Mouse (Mus musculus): ENCODE data around the gene Fam229a. TPM values are rescaled to one million over a fixed set of nuclear protein-coding genes. Genes with fewer than 3 reads are reported as not detected.

Gene Fam229a
- polyA plus RNA-seq, 1 experiment from 2014 or later, result not detected

GRCm38 (mm10) chr4:129540012-129540411 lies 49.0 kb downstream of the Fam229a start:
- H3K9me3 ChIP-seq (replicated peaks; ENCODE audit: control insufficient read depth, low read length), result no peaks in the 10 kb centered on the region
- no peaks in the 10 kb centered on the region for H3K36me3 ChIP-seq (ENCODE audit: control insufficient read depth, insufficient read depth, low read length)
- no peak for ATAC-seq (ENCODE audit: insufficient read depth, low FRiP score)
- H3K4me3 ChIP-seq (replicated peaks; ENCODE audit: low read length), result no peak overlapping the region
- 87% methylated on average over 6 of the region's 6 CpGs for WGBS
- no peak overlapping the region for H3K9ac ChIP-seq (ENCODE audit: low read length)
- H3K27ac ChIP-seq (ENCODE audit: low read length), result no peak overlapping the region
- H3K4me1 ChIP-seq (ENCODE audit: control insufficient read depth, insufficient read depth, low read length), result peaks cover 11% of the 10 kb centered on the region
- no peak overlapping the region for H3K4me2 ChIP-seq (ENCODE audit: low read depth, low read length)
- no peaks in the 10 kb centered on the region for H3K27me3 ChIP-seq (ENCODE audit: control insufficient read depth, insufficient read depth, low read length)

Other genes with a start within 250 kb of the Fam229a start
- 8.2 and 8.5 TPM in 2 replicates for gene C77080, start 229.8 kb upstream of the Fam229a start, polyA plus RNA-seq (2015; fragmentation: Nextera tagmentation; extraction: Ambion mirVana)
- gene Sync, start 203.6 kb upstream of the Fam229a start, polyA plus RNA-seq (2015; fragmentation: Nextera tagmentation; extraction: Ambion mirVana), result 3.0 and 3.9 TPM in 2 replicates
- gene Rbbp4, start 155.8 kb upstream of the Fam229a start, polyA plus RNA-seq (2015; fragmentation: Nextera tagmentation; extraction: Ambion mirVana), result 287 and 291 TPM in 2 replicates
- gene Zbtb8os, start 155.5 kb upstream of the Fam229a start, polyA plus RNA-seq (2015; fragmentation: Nextera tagmentation; extraction: Ambion mirVana), result 44.4 and 46.6 TPM in 2 replicates
- 17.4 and 19.2 TPM in 2 replicates for gene Zbtb8a, start 113.1 kb upstream of the Fam229a start, polyA plus RNA-seq (2015; fragmentation: Nextera tagmentation; extraction: Ambion mirVana)
- 1.4 and 1.6 TPM in 2 replicates for gene Zbtb8b, start 50.3 kb upstream of the Fam229a start, polyA plus RNA-seq (2015; fragmentation: Nextera tagmentation; extraction: Ambion mirVana)
- 28.0 and 30.5 TPM in 2 replicates for gene Bsdc1, start 29.6 kb upstream of the Fam229a start, polyA plus RNA-seq (2015; fragmentation: Nextera tagmentation; extraction: Ambion mirVana)
- not detected in 2 replicates for gene Tssk3, start 168 bp upstream of the Fam229a start, polyA plus RNA-seq (2015; fragmentation: Nextera tagmentation; extraction: Ambion mirVana)
- gene Marcksl1, start 22.4 kb downstream of the Fam229a start, polyA plus RNA-seq (2015; fragmentation: Nextera tagmentation; extraction: Ambion mirVana), result 259 and 296 TPM in 2 replicates
- gene Hdac1, start 51.5 kb downstream of the Fam229a start, polyA plus RNA-seq (2015; fragmentation: Nextera tagmentation; extraction: Ambion mirVana), result 195 and 205 TPM in 2 replicates
- gene Lck, start 82.5 kb downstream of the Fam229a start, polyA plus RNA-seq (2015; fragmentation: Nextera tagmentation; extraction: Ambion mirVana), result 3.0 and 7.3 TPM in 2 replicates
- gene Fam167b, start 87.4 kb downstream of the Fam229a start, polyA plus RNA-seq (2015; fragmentation: Nextera tagmentation; extraction: Ambion mirVana), result 4.1 TPM in 2 replicates
- gene Eif3i, start 109.5 kb downstream of the Fam229a start, polyA plus RNA-seq (2015; fragmentation: Nextera tagmentation; extraction: Ambion mirVana), result 239 and 253 TPM in 2 replicates
- 181 and 190 TPM in 2 replicates for gene Tmem234, start 109.5 kb downstream of the Fam229a start, polyA plus RNA-seq (2015; fragmentation: Nextera tagmentation; extraction: Ambion mirVana)
- gene Dcdc2b, start 123.1 kb downstream of the Fam229a start, polyA plus RNA-seq (2015; fragmentation: Nextera tagmentation; extraction: Ambion mirVana), result 1.3 and 3.0 TPM in 2 replicates
- 27.4 and 34.7 TPM in 2 replicates for gene Iqcc, start 127.9 kb downstream of the Fam229a start, polyA plus RNA-seq (2015; fragmentation: Nextera tagmentation; extraction: Ambion mirVana)
- 49.6 and 58.4 TPM in 2 replicates for gene Ccdc28b, start 132.8 kb downstream of the Fam229a start, polyA plus RNA-seq (2015; fragmentation: Nextera tagmentation; extraction: Ambion mirVana)
- gene Txlna, start 149.9 kb downstream of the Fam229a start, polyA plus RNA-seq (2015; fragmentation: Nextera tagmentation; extraction: Ambion mirVana), result 65.3 and 69.8 TPM in 2 replicates
- 15.2 and 16.2 TPM in 2 replicates for gene Kpna6, start 181.6 kb downstream of the Fam229a start, polyA plus RNA-seq (2015; fragmentation: Nextera tagmentation; extraction: Ambion mirVana)
- 11.7 and 13.9 TPM in 2 replicates for gene Tmem39b, start 205.6 kb downstream of the Fam229a start, polyA plus RNA-seq (2015; fragmentation: Nextera tagmentation; extraction: Ambion mirVana)

Data from stomach, embryonic 16.5 days (tissue).